Mouse (Mus musculus) bone marrow, adult 2 months (tissue): ENCODE measurements around the gene Dclk2. TPM values are rescaled to one million over a fixed set of nuclear protein-coding genes. Genes with fewer than 3 reads are reported as not detected.

Source experiments
- H3K27ac ChIP-seq: fragments of 200-500 bp; 2 replicates; pipeline ENCODE4 v1.5.1; 2012; ENCODE audit warnings: low read depth, mild to moderate bottlenecking, control low read depth, inconsistent platforms, low read length; ENCODE audit not compliant: control insufficient read depth, poor library complexity, insufficient read depth
- H3K4me1 ChIP-seq: fragments of 200-500 bp; 2 replicates; pipeline ENCODE4 v1.6.1; 2011; ENCODE audit warnings: low read length; ENCODE audit not compliant: control insufficient read depth, insufficient read depth
- H3K4me3 ChIP-seq: fragments of 200-500 bp; replicated peaks from 2 replicates; pipeline ENCODE3; 2011; ENCODE audit warnings: mild to moderate bottlenecking, low read depth, low read length, control low read depth; ENCODE audit not compliant: control insufficient read depth
- CTCF ChIP-seq: fragments of 200-500 bp; IDR thresholded peaks from 2 replicates; pipeline ENCODE4 v1.5.1; 2011; ENCODE audit warnings: low read length, control low read depth; ENCODE audit not compliant: control insufficient read depth, insufficient read depth
- POLR2A ChIP-seq: fragments of 200-500 bp; IDR thresholded peaks from 2 replicates; pipeline ENCODE4 v1.6.1; 2011; ENCODE audit warnings: low read depth, mild to moderate bottlenecking, control low read depth, low read length, borderline replicate concordance; ENCODE audit not compliant: control insufficient read depth
- WGBS: fragments of 180-500 bp; shearing (Covaris S2); methylation state at CpG from one replicate; pipeline ENCODE4 v1.1.7; 2018; 5-methylcytosine and 5-hydroxymethylcytosine counted together
- polyA plus RNA-seq: library from polyadenylated mRNA; stranded (reverse); fragments of >200 nt; gene quantifications from 2 replicates; pipeline ENCODE4 v1.2.4, GENCODE M21; 2011; ENCODE audit warnings: low replicate concordance; ENCODE audit not compliant: missing spikeins, insufficient read depth, insufficient read length

Dclk2 gene
- polyA plus RNA-seq, 1 experiment, result 16.4 TPM

GRCm38 (mm10) chr3:86756548-86756947 lies 164.1 kb downstream of the Dclk2 start:
- Histone ChIP-seq H3K27ac (no peak overlapping the region), H3K4me3 (no peak overlapping the region), H3K4me1 (no peaks in the 10 kb centered on the region; the same call in none of the 2 replicates)
- 21% methylated on average over 1 of the region's 1 CpGs for WGBS
- TF ChIP-seq POLR2A, result no peak
- TF ChIP-seq CTCF, result no peak

DNA sequence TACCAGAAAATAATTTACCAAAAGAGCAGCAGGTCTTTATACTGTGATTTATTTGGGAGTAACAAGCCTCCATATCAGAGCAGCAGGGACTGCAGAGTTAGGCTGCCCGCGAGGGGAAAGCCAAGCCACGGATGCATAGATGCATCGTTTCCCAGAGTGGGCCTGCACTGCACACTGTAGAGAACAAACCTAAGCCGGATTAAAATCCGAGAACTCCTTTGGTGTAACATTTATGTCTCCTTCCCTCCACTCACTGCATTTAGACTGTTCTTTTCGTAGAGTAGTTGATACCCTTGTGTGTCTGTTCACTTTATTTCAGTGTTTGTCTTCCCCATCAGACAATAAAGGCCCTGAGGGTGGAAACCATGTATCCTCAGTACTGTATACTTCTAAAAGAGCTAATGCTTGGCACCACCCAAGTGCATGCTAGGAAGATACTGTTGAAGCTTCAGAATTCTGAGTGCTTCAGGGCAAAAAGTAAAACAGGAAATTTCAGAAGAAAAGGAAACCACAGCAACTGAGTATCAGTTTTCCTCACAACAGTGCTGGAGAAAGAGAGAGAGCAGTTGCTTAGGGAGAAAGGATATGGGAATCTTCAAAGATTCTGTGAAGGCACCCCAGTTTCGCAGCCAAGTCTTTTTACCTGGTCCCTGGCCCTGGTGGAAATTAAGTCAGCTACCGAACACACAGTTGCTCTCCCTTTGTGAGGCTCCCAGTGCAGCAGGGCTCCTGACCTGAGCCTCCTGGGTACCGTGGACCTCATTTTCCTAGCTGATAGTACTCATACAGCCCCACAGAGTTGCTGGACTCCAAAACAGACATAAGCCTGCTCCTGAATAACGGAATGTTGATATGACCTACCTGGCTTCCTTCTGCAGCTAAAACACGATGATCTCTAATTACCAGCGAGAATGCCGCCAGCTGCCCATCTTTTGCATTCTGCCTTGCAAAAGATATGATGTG lies 165.8 kb downstream of the Dclk2 start:
- no peaks in the 10 kb centered on the region; the same call in none of the 2 replicates for H3K4me1 ChIP-seq
- no peak overlapping the region for H3K4me3 ChIP-seq
- no peak overlapping the region for H3K27ac ChIP-seq
- WGBS, result 37% methylated on average over 14 of the region's 14 CpGs
- TF ChIP-seq CTCF (no peak), POLR2A (no peak)

DNA sequence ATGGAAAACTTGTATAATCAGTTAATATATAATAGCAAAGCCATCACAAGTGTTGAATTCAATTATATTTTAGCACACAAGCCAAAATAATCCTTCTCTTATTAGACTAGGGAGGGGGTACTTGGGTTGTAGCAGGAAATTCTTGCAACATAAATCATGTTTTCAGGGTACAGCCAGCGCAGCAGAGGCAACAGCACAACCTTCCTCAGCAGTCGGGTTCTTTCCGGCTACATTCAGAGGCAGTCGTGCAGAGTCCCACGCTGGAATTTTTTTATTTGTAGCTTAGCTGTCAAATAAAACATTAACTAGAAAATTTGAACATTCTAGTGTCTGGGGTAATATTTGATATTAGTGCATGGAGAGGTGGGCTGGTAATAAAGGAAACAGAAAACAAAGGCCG lies 166.5 kb downstream of the Dclk2 start:
- H3K4me3 ChIP-seq, result no peak overlapping the region
- no peak overlapping the region for H3K27ac ChIP-seq
- TF ChIP-seq CTCF (no peak), POLR2A (no peak)
- 11% methylated on average over 6 of the region's 6 CpGs for WGBS
- no peaks in the 10 kb centered on the region; the same call in none of the 2 replicates for H3K4me1 ChIP-seq

DNA sequence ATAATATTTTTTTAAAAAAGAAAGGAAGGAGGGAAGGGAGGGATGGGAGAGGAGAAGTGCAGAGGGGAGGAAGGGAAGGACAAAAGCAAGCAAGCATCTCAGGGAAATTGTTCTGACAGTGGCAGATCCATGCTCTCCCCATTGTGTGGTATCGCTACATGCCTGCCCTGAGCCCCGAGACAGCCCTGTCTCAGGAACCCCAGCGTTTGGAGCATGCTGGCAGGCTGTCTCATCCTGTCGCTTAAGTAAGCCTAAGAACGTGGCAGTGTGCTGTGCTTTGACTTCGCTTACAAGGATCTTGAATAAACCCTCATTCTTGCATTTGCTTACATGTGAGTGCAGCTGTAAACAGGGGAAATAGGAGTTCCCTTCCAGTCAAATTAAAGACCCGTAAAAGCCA lies 170.0 kb downstream of the Dclk2 start:
- WGBS, result 69% methylated on average over 7 of the region's 7 CpGs
- no peaks in the 10 kb centered on the region; the same call in 1 of the 2 replicates for H3K4me1 ChIP-seq
- H3K4me3 ChIP-seq, result no peak overlapping the region
- no peak overlapping the region for H3K27ac ChIP-seq
- TF ChIP-seq POLR2A, result no peak
- TF ChIP-seq CTCF, result no peak

GRCm38 (mm10) chr3:86745769-86746512 lies 174.7 kb downstream of the Dclk2 start:
- H3K4me3 ChIP-seq, result no peak overlapping the region
- H3K27ac ChIP-seq, result no peak overlapping the region
- TF ChIP-seq POLR2A (no peak), CTCF (no peak)
- H3K4me1 ChIP-seq, result no peaks in the 10 kb centered on the region; the same call in 1 of the 2 replicates
- WGBS, result 85% methylated on average over 10 of the region's 10 CpGs

DNA sequence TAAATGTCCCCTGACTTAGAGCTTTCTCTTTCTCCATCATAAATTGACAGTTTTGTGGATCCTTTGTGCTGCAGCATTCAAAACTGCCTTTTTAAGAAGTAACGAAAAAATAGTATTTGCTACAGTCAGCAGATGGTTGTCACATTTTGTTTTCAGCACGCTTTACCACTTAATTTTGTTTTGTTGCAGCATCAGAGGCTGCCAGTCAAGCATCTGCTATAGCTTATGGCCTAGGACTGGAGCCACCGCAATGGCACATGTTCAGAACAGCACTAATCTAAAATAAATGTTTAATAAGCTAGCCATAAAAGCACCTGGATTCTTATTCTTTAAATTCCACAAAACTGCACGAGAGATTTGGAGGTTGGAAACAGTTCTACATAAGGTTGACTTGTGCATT lies 175.3 kb downstream of the Dclk2 start:
- Histone ChIP-seq H3K4me1 (no peaks in the 10 kb centered on the region; the same call in 1 of the 2 replicates), H3K27ac (no peak overlapping the region), H3K4me3 (no peak overlapping the region)
- TF ChIP-seq POLR2A, result no peak
- TF ChIP-seq CTCF, result no peak
- 88% methylated on average over 4 of the region's 4 CpGs for WGBS

DNA sequence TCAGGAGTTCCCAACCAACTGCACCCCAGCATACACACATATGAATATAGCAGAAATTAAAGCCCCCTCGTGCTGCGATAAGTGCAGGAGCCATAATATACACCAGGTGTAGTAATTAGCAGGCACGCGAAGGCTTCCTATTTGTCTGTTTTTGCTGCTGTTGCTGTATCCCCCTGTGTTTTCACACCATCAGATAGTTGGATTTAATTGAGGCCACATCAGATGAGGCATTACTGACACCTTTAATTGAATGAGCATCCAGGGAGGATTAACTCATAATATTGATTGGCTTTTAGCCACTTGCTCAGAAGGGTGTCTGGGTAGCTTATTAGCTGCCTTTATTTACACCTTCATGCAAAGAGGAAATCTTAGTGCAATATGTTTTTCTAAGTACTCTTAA lies 180.9 kb downstream of the Dclk2 start:
- Histone ChIP-seq H3K4me3 (no peak overlapping the region), H3K4me1 (no peaks in the 10 kb centered on the region; the same call in 1 of the 2 replicates), H3K27ac (no peak overlapping the region)
- TF ChIP-seq CTCF, result no peak
- no peak for TF ChIP-seq POLR2A
- 94% methylated on average over 4 of the region's 4 CpGs for WGBS

DNA sequence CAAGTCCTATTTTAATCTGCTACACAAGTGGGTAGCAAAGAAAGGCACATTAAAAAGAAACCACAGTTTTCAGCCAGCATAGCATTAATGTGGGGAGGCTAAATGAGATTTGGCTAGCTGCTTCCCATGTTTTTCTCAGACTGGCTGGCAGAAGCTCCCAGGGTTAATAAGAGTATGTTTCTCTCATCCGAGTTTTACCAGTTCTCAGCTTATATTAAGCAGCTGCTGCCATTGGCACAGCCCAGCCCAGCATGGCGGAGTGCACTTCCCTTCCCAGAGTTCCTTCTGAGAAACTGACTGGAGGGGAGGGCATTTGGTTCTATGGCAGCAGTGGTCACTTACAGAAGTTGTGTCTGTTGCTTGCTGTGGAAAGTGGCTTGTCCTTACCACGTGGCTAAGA lies 181.8 kb downstream of the Dclk2 start:
- 81% methylated on average over 3 of the region's 3 CpGs for WGBS
- H3K27ac ChIP-seq, result no peak overlapping the region
- no peak for TF ChIP-seq CTCF
- no peak for TF ChIP-seq POLR2A
- H3K4me3 ChIP-seq, result no peak overlapping the region
- H3K4me1 ChIP-seq, result no peaks in the 10 kb centered on the region; the same call in 1 of the 2 replicates

Other genes starting within 250 kb of the Dclk2 start
- 7.8 and 25.0 TPM in 2 replicates for gene Cd1d1, start 78.6 kb upstream of the Dclk2 start, polyA plus RNA-seq